19 mouse cellular contexts compared by ENCODE assay signal in the genomic region with DNA sequence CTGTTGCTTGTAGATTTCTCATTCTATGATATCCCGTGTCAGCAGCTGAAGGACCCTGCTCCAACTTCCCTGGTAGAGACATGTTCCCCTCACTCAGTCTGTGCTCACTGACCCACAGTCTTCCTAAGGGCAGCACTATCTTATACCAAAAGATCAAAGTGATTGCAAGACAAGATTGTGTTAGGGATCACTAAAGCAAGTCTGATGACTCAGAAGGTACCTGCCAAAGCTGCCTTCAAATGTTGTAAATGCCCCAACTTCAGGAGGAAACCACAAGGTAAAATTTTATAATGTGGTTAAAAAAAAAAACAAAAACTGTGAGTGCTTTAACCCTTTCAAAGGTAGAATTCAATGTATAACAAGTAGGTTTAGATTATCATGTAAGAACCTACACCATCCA. TPM values are rescaled to one million over a fixed set of nuclear protein-coding genes. Genes with fewer than 3 reads are reported as not detected.
DNase-seq lines count a peak whose midpoint lies in the region; ATAC-seq lines count a peak whose summit lies in the region.
"Had no signal": no experiment of that assay in that cellular context is flagged by ENCODE, and none has a peak within 500 bp of the region (broad histone marks: within the 10 kb centered on the region; RNA-seq: fewer than 3 reads in every experiment).

No protein-coding gene starts in this region.

- peak; percentile 54 for DNase-seq in induced T-regulatory cell, adult 2 months (ENCODE audit: low read depth)
- DNase-seq in naive thymus-derived CD4-positive, alpha-beta T cell, adult 2 months (ENCODE audit: low read depth): peak; percentile 28
- DNase-seq in kidney, postnatal 25 days: no peak
- no peak for DNase-seq in right cerebral cortex, postnatal 10 days (ENCODE audit: low spot score in 2 of 2)
- no peak for DNase-seq in cerebellum, postnatal 4 days (ENCODE audit: low spot score in 2 of 2)
- DNase-seq: adrenal gland, postnatal 14 days; cerebellum, adult 11 months; cerebellum, adult 8-10 months; cerebellum, postnatal 10 days; cerebellum, postnatal 36 days; forebrain, postnatal 0 days; gastrocnemius, postnatal 25 days; heart, adult 18-20 months; heart, postnatal 10 days; heart, postnatal 36 days had no signal

- peak; percentile 97 for ATAC-seq in CD4-positive, CD25-positive, alpha-beta regulatory T cell, adult 4 months
- ATAC-seq: forebrain, embryonic 14.5 days; forebrain, postnatal 0 days; hindbrain, embryonic 16.5 days; intestine, postnatal 0 days had no signal

RNA-seq across cellular contexts. Expression of a gene that starts 10.4 kb away (rescaled TPM):
- 1 to 10 TPM in 1 of 2 experiments, under 1 TPM in 1; 0.89 to 1.9 TPM for polyA plus RNA-seq in CD4-positive, CD25-positive, alpha-beta regulatory T cell, adult 4 months (2017; shearing (Covaris generic))

Comparison
In these comparisons a context has a peak if more than half of its experiments do, and no peak if none do; other contexts are left out.
1. DNase-seq: peak in induced T-regulatory cell, adult 2 months (single experiment) and naive thymus-derived CD4-positive, alpha-beta T cell, adult 2 months (single experiment); none in kidney, postnatal 25 days (0 of 2), right cerebral cortex, postnatal 10 days (0 of 2) and cerebellum, postnatal 4 days (0 of 2).